Mouse (Mus musculus) liver, postnatal 0 days (tissue): ENCODE results near the gene Rcor2.

ENCODE experiments used
- CTCF ChIP-seq: sonication (generic); IDR thresholded peaks from 2 replicates; pipeline ENCODE4 v1.5.1; 2016; ENCODE audit warnings: antibody characterized with exemption, low read depth
- EP300 ChIP-seq: IDR thresholded peaks from 2 replicates; pipeline ENCODE4 v1.6.1; 2016; ENCODE audit warnings: antibody characterized with exemption, low read depth, mild to moderate bottlenecking

DNA sequence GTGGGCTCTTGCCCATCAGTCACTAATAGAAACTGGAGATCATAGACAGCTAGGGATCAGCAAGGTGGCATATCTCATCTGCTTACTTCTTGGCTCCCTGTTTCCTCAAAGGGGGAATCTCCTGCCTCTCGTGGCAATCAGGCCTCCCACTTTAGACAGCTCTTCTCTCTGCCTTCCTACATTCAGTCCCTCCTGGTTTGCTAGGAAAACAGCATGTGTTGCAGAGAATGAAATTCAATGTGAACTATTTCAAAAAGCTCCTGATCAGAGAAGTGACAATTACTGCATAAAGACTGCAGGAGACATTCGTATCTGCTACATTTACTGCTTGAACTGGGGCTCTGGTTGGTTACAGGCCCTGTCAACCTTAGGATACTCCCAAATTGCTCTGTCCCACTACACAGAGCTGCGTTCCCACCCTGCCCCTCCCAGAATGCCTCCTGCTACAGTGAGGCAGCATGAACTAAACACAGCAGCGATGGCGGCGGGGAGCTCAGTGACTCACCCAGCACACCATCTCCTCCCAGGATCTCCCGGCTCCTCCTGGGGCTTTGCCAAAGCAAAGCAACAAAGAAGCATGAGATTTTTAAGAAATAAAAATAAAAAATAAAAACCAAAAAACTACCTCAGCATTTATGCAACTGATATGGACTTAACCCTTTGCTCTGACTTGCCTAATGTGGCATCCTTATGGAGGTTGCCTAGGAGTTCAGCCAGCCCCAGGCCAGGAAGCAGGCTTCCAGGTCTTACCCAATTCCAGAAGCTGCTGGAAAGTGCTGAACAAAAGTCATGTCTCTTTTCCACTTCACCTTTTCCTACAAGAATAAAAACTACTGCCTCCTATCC, 34.7 kb downstream of the Rcor2 start:
- TF ChIP-seq CTCF: no peak
- no peak for TF ChIP-seq EP300
